Mouse (Mus musculus) olfactory bulb, adult 2 months (tissue): ENCODE results near the gene Tcf12.

Experiments
- CTCF ChIP-seq: fragments of 200-500 bp; IDR thresholded peaks from 2 replicates; pipeline ENCODE4 v1.5.1; 2012; ENCODE audit warnings: low read depth, mild to moderate bottlenecking, low read length, moderate library complexity; ENCODE audit not compliant: insufficient read depth
- POLR2A ChIP-seq: fragments of 200-500 bp; IDR thresholded peaks from 2 replicates; pipeline ENCODE4 v1.6.1; 2012; ENCODE audit warnings: mild to moderate bottlenecking, low read depth, low read length, moderate library complexity; ENCODE audit not compliant: insufficient read depth

- TF ChIP-seq POLR2A: no peak
- no peak for TF ChIP-seq CTCF
These were observed 276.4 kb downstream of the Tcf12 start for GRCm38 (mm10) chr9:71835203-71835815.
